Mouse (Mus musculus): ENCODE data around the gene Zfp949. TPM values are rescaled to one million over a fixed set of nuclear protein-coding genes. Genes with fewer than 3 reads are reported as not detected.

Gene Zfp949
- total and polyA plus RNA-seq, 2 experiments from 2014 or later, result 13.5 to 25.0 TPM

DNA sequence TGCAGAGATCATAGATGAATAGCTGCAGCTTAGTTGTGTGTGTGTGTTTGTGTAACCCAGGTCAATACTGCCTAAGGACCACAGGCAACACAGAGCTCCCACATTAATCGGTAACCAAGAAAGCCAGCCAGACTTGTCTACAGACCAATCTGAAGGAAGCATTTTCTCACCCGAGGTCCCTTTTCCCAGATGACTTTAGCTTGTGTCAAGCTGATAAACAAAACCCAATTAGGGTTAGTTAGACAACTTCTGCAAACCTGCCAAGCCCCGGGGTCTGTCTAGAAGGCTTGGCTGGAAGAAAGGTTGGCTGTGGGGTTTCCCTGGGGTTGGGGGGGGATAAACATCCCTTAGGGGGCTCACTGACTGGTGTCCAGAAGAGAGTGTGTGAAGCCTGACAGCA, 23.0 kb upstream of the Zfp949 start:
- TF ChIP-seq CTCF (IDR thresholded peaks at IDR 0.05; ENCODE audit: low read depth), result no peak
- no peak overlapping the region for H3K4me2 ChIP-seq (ENCODE audit: low read depth)
- H3K9ac ChIP-seq, result no peak overlapping the region
- H3K27ac ChIP-seq (ENCODE audit: low read depth, low read length), result no peak overlapping the region
- no peaks in the 10 kb centered on the region for H3K27me3 ChIP-seq (ENCODE audit: insufficient read depth, low read length)
- 73% methylated on average over 3 of the region's 3 CpGs for WGBS
- H3K4me3 ChIP-seq (ENCODE audit: low read depth, low read length), result no peak overlapping the region
- ATAC-seq (no peak), DNase-seq (no peak)
- H3K36me3 ChIP-seq (ENCODE audit: insufficient read depth), result peaks cover 7% of the 10 kb centered on the region; the same call in 1 of the 2 replicates
- peaks cover 12% of the 10 kb centered on the region for H3K4me1 ChIP-seq (ENCODE audit: insufficient read depth)
- no peaks in the 10 kb centered on the region for H3K9me3 ChIP-seq (ENCODE audit: low read length)

- Histone ChIP-seq H3K27ac (ENCODE audit: low read depth, low read length) (no peak overlapping the region), H3K4me3 (ENCODE audit: low read depth, low read length) (no peak overlapping the region), H3K4me2 (ENCODE audit: low read depth) (no peak overlapping the region), H3K27me3 (ENCODE audit: insufficient read depth, low read length) (no peaks in the 10 kb centered on the region), H3K4me1 (ENCODE audit: insufficient read depth) (peaks cover 9% of the 10 kb centered on the region), H3K36me3 (ENCODE audit: insufficient read depth) (peaks cover 4% of the 10 kb centered on the region; the same call in 1 of the 2 replicates), H3K9ac (no peak overlapping the region), H3K9me3 (ENCODE audit: low read length) (no peaks in the 10 kb centered on the region)
- DNase-seq, result no peak
- TF ChIP-seq CTCF (IDR thresholded peaks at IDR 0.05; ENCODE audit: low read depth), result no peak
- WGBS, result 95% methylated on average over 6 of the region's 6 CpGs
- ATAC-seq, result no peak
Observed at GRCm38 (mm10) chr9:88525341-88525740, 22.5 kb upstream of the Zfp949 start.

- Histone ChIP-seq H3K27ac (ENCODE audit: low read depth, low read length) (no peak overlapping the region), H3K4me2 (ENCODE audit: low read depth) (no peak overlapping the region), H3K36me3 (ENCODE audit: insufficient read depth) (no peaks in the 10 kb centered on the region), H3K27me3 (ENCODE audit: insufficient read depth, low read length) (no peaks in the 10 kb centered on the region), H3K4me3 (ENCODE audit: low read depth, low read length) (no peak overlapping the region), H3K4me1 (ENCODE audit: insufficient read depth) (no peaks in the 10 kb centered on the region), H3K9me3 (ENCODE audit: low read length) (no peaks in the 10 kb centered on the region), H3K9ac (no peak overlapping the region)
- DNase-seq (no peak), ATAC-seq (no peak)
- no peak for TF ChIP-seq CTCF (IDR thresholded peaks at IDR 0.05; ENCODE audit: low read depth)
- WGBS, result 84% methylated on average over 4 of the region's 4 CpGs
Observed at GRCm38 (mm10) chr9:88527956-88528355, 19.9 kb upstream of the Zfp949 start.

- no peak overlapping the region for H3K4me3 ChIP-seq (ENCODE audit: low read depth, low read length)
- no peak overlapping the region for H3K9ac ChIP-seq
- DNase-seq (no peak), ATAC-seq (no peak)
- H3K4me1 ChIP-seq (ENCODE audit: insufficient read depth), result no peaks in the 10 kb centered on the region
- H3K27ac ChIP-seq (ENCODE audit: low read depth, low read length), result no peak overlapping the region
- H3K27me3 ChIP-seq (ENCODE audit: insufficient read depth, low read length), result no peaks in the 10 kb centered on the region
- no peak overlapping the region for H3K4me2 ChIP-seq (ENCODE audit: low read depth)
- no peaks in the 10 kb centered on the region for H3K36me3 ChIP-seq (ENCODE audit: insufficient read depth)
- WGBS, result 74% methylated on average over 5 of the region's 5 CpGs
- no peak for TF ChIP-seq CTCF (IDR thresholded peaks at IDR 0.05; ENCODE audit: low read depth)
- no peaks in the 10 kb centered on the region for H3K9me3 ChIP-seq (ENCODE audit: low read length)
Observed at GRCm38 (mm10) chr9:88528736-88529135, 19.1 kb upstream of the Zfp949 start.

DNA sequence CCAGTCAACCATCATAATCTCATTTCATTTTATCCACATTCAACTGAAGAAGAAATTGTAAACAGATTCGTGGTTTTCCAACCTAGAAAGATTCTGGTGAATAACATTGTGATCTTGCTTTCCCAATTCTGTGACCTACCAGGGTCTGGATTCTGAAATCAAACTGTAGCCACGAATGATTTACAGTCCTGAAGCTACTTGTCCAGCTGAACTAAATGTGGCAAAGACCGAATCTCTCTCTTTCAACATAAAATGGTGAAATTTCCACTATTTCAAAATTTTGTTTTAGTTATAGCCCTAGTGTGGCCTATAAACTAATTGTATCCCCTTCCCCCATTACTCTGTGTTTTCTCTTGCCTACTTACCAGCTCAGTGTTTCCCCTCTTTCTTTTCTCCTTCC, 18.2 kb upstream of the Zfp949 start:
- ATAC-seq, result no peak
- no peak for TF ChIP-seq CTCF (IDR thresholded peaks at IDR 0.05; ENCODE audit: low read depth)
- H3K27me3 ChIP-seq (ENCODE audit: insufficient read depth, low read length), result no peaks in the 10 kb centered on the region
- no peak overlapping the region for H3K4me2 ChIP-seq (ENCODE audit: low read depth)
- H3K4me1 ChIP-seq (ENCODE audit: insufficient read depth), result no peaks in the 10 kb centered on the region
- H3K36me3 ChIP-seq (ENCODE audit: insufficient read depth), result no peaks in the 10 kb centered on the region
- H3K4me3 ChIP-seq (ENCODE audit: low read depth, low read length), result no peak overlapping the region
- WGBS, result 80% methylated on average over 3 of the region's 3 CpGs
- no peak overlapping the region for H3K27ac ChIP-seq (ENCODE audit: low read depth, low read length)
- DNase-seq, result no peak
- no peaks in the 10 kb centered on the region for H3K9me3 ChIP-seq (ENCODE audit: low read length)
- no peak overlapping the region for H3K9ac ChIP-seq

- H3K4me2 ChIP-seq (ENCODE audit: low read depth), result no peak overlapping the region
- no peaks in the 10 kb centered on the region for H3K36me3 ChIP-seq (ENCODE audit: insufficient read depth)
- WGBS, result 88% methylated on average over 5 of the region's 5 CpGs
- no peaks in the 10 kb centered on the region for H3K4me1 ChIP-seq (ENCODE audit: insufficient read depth)
- H3K27ac ChIP-seq (ENCODE audit: low read depth, low read length), result no peak overlapping the region
- no peaks in the 10 kb centered on the region for H3K9me3 ChIP-seq (ENCODE audit: low read length)
- no peak overlapping the region for H3K9ac ChIP-seq
- DNase-seq, result no peak
- H3K27me3 ChIP-seq (ENCODE audit: insufficient read depth, low read length), result no peaks in the 10 kb centered on the region
- no peak for ATAC-seq
- TF ChIP-seq CTCF (IDR thresholded peaks at IDR 0.05; ENCODE audit: low read depth), result no peak
- H3K4me3 ChIP-seq (ENCODE audit: low read depth, low read length), result no peak overlapping the region
Observed at GRCm38 (mm10) chr9:88529979-88530580, 17.7 kb upstream of the Zfp949 start.

DNA sequence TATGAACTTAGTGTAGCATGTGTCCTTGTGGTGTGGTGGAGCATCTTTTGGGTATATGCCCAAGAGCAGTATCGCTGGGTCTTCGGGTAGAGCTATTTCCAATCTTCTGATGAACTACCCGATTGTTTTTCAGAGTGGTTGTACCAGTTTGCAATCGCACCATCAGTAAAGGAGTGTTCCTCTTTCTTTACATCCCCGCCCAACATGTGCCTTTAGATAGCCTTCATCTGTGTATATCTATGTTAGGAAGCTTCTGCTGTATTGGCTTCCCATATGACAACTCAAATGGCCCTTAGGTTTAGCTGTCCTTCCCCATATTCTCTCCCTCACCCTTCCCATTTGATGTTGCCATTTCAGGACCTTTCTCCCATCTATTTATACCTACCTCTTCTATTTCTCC, 13.7 kb upstream of the Zfp949 start:
- TF ChIP-seq CTCF (IDR thresholded peaks at IDR 0.05; ENCODE audit: low read depth), result no peak
- ATAC-seq (no peak), DNase-seq (no peak)
- WGBS, result 86% methylated on average over 5 of the region's 5 CpGs
- H3K4me1 ChIP-seq (ENCODE audit: insufficient read depth), result no peaks in the 10 kb centered on the region
- no peak overlapping the region for H3K9ac ChIP-seq
- H3K4me2 ChIP-seq (ENCODE audit: low read depth), result no peak overlapping the region
- H3K36me3 ChIP-seq (ENCODE audit: insufficient read depth), result no peaks in the 10 kb centered on the region
- H3K4me3 ChIP-seq (ENCODE audit: low read depth, low read length), result no peak overlapping the region
- H3K9me3 ChIP-seq (ENCODE audit: low read length), result no peaks in the 10 kb centered on the region
- H3K27ac ChIP-seq (ENCODE audit: low read depth, low read length), result no peak overlapping the region
- no peaks in the 10 kb centered on the region for H3K27me3 ChIP-seq (ENCODE audit: insufficient read depth, low read length)

All from forebrain, postnatal 0 days (tissue).